Mouse (Mus musculus): Measurements from ENCODE around the gene Usp48.

- no peak for TF ChIP-seq GATA1 (IDR thresholded peaks at IDR 0.05; ENCODE audit: borderline replicate concordance, low read length)
- TF ChIP-seq FLI1 (IDR thresholded peaks at IDR 0.05; ENCODE audit: low read length), result no peak
Observed at GRCm38 (mm10) chr4:137666283-137666957, 72.9 kb downstream of the Usp48 start.

Data from megakaryocyte, embryonic 14.5 days (primary cell).